Mouse (Mus musculus) cerebellum, adult 8-10 months (tissue): ENCODE measurements at regions not wholly inside any gene's neighbourhood (a gene's known extent, or its start where the extent isn't known, plus 50 kb on each side); places are given as distances from the start of the nearest gene placed in this dataset.

ENCODE experiments used
- DNase-seq: peaks from one replicate; pipeline ENCODE4 v3.0.0; 2022

DNA sequence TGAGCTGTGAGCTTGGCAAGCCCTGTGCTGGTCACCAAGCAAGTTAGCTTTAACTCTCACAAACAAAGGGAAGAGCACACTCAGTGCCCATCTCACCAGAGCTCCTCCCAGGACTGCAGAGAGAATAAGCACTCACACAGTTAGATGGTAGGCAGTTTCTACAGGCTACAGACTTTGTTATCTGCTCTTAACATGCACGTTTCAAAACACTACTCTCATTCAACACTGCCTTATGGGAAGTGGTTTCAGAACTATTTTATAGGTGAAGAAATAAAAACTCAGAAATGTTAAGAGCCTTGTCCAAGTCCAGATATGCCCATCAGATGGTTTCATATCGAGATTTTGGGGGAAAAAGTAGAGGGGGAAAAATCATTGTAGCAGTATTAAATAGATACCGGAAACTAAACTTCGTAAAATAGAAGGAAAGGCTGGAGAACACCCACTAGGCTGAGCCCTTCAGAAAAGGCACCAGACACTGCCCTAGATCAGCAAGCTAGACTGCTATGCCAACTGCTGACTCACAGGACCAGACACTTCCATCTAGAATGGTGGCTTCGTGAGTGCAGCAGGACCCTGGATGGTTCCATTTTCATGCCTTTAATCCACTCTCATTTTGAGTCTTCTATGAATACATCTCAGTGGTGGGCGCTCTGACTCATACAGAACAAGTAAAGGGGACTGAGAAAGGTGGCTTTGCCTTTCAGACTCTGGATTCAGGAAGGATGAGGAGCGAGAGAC is 51.3 kb upstream of the Serbp1 start:
- no peak for DNase-seq

DNA sequence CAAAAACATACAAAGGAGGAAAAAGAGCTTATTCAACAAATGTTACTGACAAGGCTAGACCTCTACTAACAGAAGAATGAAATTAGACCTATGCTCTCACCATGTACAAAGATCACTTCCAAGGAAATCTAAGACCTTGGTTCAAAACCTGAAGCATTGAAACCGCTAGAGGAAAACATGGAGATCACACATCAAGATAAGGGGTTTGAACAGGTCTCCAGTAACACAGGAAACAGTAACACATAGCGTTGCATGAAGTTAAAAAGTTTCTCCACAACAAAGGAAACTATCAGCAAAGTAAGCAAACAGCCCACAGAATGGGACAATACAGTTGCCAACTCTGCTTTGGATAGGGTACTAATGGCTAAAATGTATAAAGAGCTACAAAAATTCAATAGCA is 53.3 kb upstream of the Serbp1 start:
- DNase-seq: no peak

DNA sequence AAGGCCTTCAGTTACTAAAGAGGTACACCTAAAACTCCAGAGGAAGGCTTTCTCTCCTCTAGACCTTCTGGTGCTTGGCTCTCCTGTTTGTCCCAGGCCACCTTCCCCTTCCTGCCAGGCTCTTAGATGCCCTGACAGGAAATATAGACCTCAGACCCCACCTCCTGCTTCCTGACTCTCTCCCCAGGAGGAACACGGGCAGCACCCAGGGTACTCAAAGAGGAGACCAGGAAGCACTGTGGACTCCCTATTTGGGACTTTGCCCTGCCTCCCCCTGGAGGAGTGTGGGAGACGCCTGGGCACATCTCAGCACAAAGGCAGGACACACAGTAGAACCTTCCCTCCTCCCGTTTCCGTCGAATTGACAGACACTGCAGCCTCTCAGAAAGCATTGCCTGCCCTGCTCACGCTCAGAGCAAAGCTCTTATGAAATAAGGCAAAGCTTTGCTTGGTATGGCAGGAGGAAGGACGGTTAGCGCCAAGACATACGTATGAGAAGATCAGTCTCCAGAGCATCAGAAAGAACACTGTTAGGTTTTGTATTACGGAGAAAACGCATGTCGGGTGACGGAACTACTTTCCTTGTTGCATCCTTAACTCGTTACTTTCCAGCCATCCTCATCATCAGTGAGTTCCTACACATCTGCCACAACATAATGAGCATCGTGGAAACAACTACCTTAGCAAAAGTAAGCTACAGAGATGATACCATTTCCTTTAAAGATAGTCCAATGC is 54.3 kb upstream of the Serbp1 start:
- DNase-seq: no peak

DNA sequence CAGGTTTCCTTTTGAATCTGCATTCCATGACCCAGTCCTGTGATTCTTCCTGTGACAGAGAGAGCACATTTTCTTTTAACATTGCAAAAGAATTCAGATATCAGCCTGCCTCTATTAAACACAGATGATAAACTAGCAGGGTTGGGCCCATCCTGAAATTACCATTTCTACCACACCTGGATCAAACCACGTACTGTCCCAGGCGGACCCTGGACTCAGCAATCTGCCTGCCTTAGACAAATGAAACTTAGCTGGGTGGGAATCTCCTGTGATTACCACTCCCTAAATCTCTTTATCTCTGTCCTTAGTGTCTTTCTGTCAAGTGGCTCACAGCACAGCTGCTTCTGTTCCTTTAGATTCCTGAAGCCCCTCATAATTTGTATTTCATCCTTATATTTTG is 55.5 kb upstream of the Serbp1 start:
- no peak for DNase-seq

DNA sequence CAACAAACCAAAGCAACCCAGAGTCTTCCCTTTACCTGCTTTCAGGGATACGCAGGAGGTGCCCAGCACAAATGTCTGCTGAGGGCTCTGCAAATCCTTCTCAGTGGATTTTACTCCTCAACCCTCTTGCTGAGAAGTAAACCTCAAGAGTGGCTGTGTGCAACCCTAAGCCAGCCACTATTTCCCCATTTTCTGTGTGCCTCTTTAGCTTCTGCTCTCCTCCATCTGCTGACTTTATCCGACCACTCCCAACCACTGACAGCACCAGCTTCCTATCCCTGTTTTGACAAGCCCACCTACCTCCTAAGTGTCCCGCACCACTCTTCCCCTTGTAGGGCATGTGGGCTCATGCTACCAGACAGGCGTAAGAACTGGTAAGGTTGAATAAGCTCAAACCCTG is 56.5 kb upstream of the Serbp1 start:
- DNase-seq: no peak

DNA sequence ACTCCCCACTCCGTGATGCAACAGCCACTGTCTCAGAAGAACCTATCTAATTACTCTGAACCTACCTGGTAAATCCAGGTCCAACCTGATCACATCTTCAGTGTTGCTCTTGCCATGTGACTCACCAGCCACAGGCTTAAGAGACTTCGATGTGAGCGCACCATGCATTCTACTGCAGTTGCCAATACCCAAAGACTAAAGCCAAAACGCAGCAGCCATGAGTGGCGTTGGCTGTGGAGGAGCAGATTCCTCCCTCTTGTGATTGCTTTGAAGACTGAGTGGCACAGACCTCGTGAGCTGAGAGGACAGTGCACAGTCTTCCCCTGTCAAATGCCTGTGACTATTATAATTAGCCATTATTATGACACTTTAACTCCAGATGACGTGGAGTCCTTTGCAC is 58.6 kb upstream of the Serbp1 start:
- DNase-seq: no peak

DNA sequence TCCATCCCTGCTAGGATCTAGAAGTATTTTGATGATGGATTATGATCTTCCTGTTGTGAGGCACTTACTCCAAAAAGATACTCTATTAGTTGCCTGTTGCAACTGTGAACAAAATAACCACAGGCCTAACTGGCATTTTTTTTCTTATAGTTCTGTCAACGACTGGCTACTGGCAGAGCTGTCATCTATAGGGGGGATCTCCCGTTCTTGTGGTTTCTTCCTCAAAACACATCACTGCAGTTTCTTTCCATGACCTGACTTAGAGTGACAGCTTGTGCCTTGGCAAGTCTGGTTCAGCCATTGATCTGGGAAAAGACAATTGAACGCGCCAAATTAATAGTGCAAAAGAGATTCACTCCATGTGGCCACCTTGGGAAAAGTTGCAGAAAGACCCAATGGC is 59.4 kb upstream of the Serbp1 start:
- no peak for DNase-seq

DNA sequence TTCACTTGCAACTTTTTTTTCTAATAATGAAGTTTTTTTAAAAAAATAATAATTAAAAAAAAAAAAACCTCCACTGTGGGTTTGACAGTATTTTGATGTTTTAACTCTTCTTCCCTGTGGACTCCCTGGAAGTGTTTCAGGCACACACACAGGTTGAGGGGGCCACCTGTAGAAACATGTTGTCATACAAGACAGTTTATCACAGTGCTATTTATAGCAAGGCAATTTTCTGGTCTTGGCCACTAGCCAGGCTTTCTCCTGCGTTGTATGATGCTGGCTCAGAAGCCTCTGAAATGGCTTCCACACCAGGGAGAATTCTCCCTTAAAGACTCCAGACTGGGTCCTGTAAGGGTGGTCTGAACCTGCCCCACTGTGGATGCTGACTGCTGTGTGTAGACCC is 59.9 kb upstream of the Serbp1 start:
- DNase-seq: no peak

DNA sequence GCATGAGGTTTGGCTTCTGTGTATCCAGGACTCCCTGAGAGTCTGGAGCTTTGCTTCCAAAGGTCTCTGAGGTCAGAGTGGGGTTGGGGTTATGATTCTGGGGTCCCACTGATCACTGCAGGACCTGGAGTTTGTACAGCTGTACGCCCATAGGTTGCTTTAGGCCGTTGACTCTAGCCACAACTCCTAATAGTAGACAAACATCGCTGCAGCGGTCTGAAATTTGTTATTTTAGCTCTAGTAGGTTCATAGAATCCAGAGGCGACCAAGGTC is 67.4 kb upstream of the Serbp1 start:
- no peak for DNase-seq

DNA sequence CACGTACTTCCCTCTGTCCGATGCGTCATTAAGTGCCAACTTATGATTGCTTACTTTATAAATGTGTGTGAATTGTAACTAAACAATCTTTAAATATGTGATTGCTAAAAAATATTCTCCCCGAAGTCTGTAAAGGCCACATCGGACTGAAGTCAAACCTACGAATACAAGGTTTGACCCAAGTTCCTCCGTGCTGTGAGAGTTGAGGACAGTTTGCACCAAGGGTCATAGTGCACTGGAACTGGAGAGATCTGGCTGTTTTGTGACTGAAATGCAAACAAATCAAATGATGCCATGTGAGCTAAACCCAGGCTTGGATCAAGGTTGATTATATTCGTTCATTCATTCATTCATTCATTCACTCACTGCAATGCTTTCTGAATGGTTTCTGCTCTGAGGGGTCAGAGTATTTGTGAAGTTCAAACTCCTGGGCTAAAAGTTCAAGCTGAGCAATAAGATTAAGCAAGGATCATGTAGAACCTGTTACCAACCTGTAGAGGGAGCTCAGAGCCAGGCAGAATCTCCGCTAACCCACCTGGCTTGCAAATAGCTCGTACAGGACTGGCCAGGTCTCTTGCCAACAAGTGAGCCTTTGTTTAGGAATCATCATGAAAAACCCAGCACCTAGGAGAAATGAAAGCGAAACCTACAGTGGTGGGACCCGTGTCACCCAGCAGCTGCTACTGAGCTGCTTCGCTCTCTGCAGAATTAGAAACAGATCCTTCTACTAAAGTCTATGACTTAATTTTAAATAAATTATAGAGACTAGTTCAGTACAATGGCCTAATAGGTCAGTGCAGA is 67.9 kb upstream of the Serbp1 start:
- peak; percentile 42 for DNase-seq

DNA sequence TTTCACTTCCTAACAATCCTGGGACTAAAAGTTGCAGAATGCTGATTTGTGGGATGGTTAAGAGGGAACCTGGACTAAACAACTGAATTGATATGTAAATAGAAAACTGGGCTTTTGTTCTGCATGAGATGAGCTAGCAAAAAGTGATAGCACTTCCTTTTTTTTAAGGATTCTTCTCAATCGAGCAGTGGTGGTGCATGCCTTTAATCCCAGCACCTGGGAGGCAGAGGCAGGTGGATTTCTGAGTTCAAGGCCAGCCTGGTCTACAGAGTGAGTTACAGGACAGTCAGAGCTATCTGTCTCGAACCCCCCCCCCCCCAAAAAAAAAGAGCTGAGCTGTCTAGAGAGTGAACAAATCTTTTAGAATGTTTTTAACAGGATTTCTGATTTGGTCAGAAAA is 69.2 kb upstream of the Serbp1 start:
- no peak for DNase-seq

DNA sequence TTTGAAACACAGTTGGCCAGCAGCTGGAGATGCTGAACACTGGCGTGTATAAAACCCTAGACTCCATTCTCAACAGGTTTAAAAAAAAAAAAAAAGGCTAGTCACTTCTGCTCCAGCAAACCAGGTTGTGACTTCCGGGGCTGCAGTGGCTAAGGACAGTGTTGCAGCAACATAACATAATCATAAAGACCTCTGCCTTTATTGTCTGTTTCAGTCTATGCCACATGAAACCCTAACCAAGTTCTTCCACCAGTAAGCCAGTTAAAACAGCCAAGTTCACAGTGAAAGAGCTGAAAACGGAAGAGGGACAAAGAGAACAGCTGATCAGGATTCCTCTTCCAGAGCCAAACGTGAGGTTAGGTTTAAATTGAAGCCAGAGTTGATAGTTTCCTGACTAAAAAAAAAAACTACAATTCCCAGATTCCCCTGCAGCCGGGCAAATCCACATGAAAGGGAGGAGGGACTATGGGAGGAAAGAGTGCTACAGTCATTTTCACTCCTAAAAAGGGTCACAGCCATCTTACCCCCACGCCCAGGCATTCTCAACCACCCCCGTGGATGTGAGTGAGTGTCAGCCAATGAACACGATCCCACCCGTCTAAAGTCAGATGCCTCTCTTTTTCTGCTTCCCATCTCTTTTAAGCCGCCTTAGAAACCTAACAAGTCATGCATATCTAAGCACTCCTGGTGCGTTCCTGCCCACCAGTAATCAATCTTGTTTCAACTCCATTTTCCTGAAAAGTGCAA is 69.8 kb upstream of the Serbp1 start:
- DNase-seq: peak; percentile 18

DNA sequence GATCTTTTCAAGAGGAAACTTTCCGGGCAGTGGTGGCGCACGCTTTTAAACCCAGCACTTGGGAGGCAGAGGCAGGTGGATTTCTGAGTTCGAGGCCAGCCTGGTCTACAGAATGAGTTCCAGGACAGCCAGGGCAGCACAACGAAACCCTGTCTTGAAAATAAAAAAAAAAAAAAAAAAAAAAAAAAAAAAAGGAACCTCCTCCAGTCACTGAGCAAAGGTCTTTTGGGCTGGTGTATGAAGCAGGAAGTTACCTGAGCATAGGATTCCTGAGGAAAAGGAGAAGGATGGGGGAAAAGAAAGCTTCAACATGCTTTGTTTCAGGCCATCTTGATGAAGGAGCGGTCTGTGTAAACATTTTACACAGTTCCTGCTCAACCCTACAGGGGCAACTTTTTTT is 72.9 kb upstream of the Serbp1 start:
- no peak for DNase-seq

DNA sequence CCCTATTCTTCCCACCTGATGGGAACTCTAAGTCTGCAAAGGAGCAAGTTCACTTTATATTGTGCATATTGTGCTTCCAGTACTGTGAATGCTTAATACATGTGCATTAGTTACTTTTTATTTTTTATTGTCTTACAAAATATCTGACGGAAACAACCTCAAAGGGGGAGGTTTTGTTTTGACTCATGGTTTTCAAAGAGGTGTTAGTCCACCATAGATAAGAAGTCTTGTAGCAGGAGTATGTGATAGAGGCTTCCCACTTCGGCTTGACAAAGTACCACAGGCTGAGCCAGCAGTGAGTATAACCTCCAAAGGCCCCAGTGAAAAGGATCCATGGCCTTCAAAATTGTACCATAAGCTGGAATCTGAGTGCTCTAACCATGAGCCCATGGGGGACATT is 74.0 kb upstream of the Serbp1 start:
- no peak for DNase-seq

DNA sequence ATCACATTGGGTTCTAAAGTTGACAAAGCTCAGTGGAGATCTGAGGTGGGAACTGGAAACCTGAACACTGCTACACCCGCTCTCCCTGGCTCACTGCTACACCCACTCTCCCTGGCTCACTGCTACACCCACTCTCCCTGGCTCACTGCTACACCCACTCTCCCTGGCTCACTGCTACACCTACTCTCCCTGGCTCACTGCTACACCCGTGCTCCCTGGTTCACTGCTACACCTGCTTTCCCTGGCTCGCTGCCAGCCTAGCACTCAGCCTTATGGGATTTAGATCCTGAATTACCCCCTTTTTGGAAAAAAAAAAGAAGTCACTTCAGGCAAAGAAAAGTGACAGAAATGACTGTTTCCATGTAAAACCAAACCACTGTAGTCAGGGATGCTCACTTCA is 75.2 kb upstream of the Serbp1 start:
- no peak for DNase-seq

DNA sequence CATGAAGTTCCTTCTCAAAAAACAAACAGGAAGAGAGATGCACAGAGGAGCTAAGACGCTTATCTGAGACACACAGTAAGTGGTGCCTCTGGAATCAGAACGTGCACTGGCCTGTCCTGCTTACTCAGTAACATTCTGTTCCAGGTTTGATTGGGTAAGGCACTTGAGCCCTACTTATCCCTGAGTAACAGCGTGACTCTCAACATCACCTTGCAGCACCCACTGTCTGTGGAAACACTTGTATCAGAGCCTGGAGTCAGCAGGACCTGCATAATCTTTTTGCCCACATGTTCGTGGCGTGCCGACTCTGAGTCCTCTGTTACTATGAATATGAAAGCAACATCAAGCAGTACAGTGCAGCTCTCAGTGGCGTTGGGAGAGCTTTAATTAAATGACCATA is 76.4 kb upstream of the Serbp1 start:
- no peak for DNase-seq

DNA sequence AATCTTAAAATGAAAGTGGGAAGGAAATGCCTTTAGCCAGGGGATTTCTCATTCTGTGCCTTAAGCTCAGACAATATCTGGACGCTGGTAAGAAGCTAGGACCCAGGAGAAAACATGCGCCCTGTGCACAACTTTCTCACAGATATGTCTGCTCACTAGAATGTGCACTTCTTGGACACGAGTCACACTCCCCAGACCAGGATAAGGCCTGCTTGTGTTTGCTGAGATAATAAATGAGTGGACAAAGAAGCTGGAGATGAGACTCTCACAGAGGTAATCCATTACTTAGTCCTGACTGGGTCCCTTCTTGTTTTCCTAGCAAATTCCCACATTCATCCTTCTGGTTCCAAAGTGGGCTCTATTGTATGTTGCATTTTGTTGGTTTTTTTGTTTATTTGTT is 77.4 kb upstream of the Serbp1 start:
- no peak for DNase-seq

DNA sequence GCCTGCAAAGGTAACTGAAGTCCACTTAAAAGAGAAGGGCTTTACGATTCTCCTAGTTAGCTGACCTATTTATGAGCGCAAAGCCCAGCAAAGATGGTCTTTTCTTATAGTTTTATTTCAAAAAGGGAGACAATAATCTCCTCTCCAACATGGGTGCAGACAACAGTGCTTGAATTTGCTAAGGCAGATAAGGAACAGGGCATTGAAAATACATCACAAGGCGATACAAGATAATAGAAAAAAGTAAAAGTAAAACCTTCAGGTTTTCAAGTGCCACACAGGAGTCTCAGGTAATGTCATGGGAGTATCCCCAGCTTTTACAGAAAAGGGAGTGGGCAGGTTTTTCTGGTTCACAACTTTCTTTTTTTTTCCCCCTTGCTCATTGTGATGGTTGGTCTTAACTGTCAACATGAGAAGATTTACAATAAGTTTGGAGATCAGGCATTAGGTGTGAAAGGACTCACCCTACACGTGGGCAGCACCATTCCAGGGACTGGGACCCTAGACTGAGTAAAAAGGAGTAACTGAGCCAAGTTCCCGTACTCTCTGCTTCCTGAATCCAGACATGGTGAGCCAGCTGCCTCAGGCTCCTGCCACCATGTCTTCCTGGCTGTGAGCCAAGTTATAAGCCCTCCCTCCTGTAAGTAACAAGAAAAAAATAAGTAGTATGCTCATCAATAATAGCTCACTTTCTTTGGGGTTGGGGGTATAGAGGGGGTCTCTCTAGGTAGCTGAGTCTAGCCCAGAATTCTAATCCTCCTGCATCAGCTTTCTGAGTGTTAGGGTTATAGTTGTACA is 78.1 kb upstream of the Serbp1 start:
- no peak for DNase-seq

DNA sequence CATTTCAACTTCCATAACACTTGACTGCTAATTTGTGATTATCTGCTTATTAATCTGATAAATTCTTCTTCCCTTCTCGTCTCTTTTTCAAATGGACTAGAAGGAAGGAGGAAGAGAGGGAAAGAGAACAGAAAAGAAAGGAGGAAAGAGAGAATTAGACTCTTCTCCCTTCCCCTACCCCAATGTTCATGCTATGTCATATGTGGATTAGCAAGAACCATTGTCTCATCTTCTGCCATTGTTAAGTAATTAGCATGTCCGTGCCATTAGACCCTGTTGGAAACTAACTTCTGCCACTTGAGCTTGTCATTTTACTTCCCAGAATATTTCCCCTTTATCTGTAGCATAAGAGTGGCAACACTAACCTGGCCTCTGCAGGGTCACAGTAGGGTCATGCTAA is 78.8 kb upstream of the Serbp1 start:
- no peak for DNase-seq

DNA sequence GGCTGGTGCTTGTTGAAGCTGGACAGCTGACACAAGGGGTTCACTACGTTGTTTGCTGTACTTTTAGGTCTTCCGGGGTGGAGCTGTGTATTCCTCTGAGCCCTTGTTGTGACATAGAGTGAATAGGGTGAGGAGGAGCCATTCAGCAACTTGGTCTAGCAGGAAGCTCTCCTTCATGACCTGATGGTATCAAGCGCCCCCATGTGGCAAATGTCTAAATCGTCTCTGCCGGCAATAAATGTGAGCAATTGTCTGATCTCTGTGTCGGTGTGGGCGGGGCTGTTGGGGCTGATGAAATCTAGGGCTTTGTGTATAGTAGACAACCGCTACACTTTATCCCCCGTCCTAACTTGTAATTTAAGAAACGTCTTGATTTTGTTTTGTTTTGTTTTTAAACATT is 79.2 kb upstream of the Serbp1 start:
- DNase-seq: peak; percentile 83

DNA sequence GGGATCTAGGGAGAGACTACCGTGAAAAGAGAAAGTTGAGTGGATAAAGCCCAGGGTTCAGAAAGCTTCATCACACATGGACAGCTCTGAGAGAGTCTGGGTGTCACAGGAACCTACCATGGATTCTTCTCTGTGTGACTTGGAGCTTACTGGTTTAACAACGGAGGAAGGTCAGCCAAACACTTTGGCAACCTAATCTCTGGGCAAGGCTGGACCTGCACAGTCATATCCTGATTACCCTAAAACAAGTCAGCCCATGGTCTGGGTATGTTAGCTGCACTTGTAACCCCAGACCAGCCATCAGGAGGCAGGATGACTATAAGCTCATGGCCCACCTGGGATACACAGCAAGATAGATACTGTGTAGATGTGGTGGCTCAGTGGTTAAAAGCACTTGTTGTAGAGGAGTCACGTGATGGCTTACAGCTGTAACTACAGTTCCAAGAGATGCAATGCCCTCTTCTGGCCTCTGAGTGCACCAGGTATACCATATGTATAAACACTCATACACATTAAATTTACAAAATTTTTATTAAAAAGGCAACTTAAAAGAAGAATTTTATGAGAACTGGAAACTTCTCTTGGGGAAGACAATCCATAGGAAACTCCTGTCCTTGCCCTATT is 85.0 kb upstream of the Serbp1 start:
- DNase-seq: no peak

DNA sequence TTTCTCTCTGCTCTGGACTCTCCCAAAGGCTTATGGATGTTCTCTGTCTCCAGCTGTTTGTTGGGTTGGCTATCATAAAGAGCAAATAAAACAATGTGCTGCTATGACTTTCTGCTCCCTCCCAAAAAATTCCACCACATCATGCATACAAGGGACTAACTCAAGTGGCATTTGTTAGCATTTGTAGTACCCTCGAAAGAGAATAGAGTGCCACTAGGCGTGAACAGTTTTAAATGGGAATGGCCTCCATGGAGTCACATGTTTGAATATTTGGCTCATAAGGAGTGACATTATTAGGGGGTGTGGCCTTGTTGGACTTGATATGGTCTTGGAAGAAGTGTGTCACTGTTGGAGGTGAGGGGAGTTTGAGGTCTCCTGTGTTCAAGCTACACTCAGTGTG is 86.5 kb upstream of the Serbp1 start:
- DNase-seq: no peak
